Mouse (Mus musculus) E14TG2a.4 (cell line): ENCODE measurements around the gene Chn1.

ENCODE experiments used
- CTCF ChIP-seq: conservative IDR thresholded peaks from 2 replicates; pipeline ENCODE4 v1.5.1; 2014; ENCODE audit warnings: low read length
- NANOG ChIP-seq: IDR thresholded peaks from 2 replicates; pipeline ENCODE4 v1.6.1; 2014; ENCODE audit warnings: borderline replicate concordance, low read length, mixed read lengths
- POU5F1 ChIP-seq: IDR thresholded peaks from 2 replicates; pipeline ENCODE4 v1.6.1; 2014; ENCODE audit warnings: low read length, borderline replicate concordance

DNA sequence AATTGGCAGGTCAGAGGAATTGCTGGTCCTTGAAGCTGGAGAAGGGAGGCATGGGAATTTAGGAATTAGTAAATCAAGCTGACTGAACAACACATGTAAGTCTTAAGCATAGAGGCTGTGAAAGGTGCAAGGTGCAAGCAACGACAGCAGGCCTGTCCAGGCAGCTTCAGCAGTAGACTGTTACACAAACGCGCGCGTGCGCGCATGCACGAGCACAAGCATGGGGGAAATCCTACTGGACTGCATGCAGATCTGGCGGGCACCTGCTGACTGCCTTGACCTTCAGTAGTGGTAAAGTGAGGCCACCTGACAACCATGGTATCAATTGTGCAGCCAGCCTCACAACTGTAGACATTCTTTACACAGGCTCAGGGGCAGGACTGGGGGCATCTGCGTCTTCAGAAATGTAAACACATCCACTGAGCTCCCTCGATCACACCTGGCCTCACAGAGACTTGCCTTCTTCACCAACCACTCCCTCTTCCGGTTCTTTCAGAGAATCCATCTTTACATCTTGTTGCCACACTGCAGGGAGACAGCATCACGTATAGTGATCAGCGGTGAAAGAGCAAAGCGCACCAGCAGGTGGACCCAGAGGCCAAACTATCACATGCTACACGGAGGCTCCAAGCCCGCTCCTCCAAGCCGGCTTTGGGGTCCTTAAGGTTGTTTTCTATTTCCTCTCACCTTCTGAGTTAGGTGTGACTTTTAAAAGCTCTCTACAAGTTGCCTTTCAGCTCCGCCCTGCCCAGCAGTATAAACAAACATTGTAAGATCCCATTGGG lies 16.9 kb upstream of the Chn1 start:
- peak; percentile 15 for TF ChIP-seq CTCF
- TF ChIP-seq POU5F1, result no peak
- TF ChIP-seq NANOG, result no peak
